Mouse (Mus musculus): ENCODE measurements around the gene Itga11. TPM values are rescaled to one million over a fixed set of nuclear protein-coding genes. Genes with fewer than 3 reads are reported as not detected.
"Not testable (repeated sequence)": the region's sequence is repeated elsewhere in the genome, so short reads cannot be mapped to it uniquely, and the experiment has no call there.

The Itga11 gene
- polyA plus RNA-seq, 1 experiment from 2014 or later: 1.4 TPM

- WGBS: 87% methylated on average over 6 of the region's 6 CpGs
- H3K27me3 ChIP-seq (ENCODE audit: control insufficient read depth, insufficient read depth, low read length); H3K4me1 ChIP-seq (ENCODE audit: control insufficient read depth, insufficient read depth, low read length); H3K36me3 ChIP-seq (ENCODE audit: control insufficient read depth, insufficient read depth, low read length); H3K4me2 ChIP-seq (replicated peaks; ENCODE audit: low read depth, low read length); H3K4me3 ChIP-seq (ENCODE audit: low read depth, low read length); H3K9me3 ChIP-seq (ENCODE audit: control insufficient read depth, low read depth, low read length); H3K27ac ChIP-seq (ENCODE audit: low read length); ATAC-seq (ENCODE audit: insufficient number of reproducible peaks, insufficient read depth, low FRiP score, low read depth); H3K9ac ChIP-seq (replicated peaks; ENCODE audit: low read depth, low read length): not testable (repeated sequence)
Measured at GRCm38 (mm10) chr9:62819910-62820309, 142.3 kb downstream of the Itga11 start.

GRCm38 (mm10) chr9:62820829-62821228 lies 143.2 kb downstream of the Itga11 start:
- Histone ChIP-seq H3K4me3 (ENCODE audit: low read depth, low read length) (no peak overlapping the region), H3K36me3 (ENCODE audit: control insufficient read depth, insufficient read depth, low read length) (no peaks in the 10 kb centered on the region), H3K27ac (ENCODE audit: low read length) (no peak overlapping the region), H3K4me2 (replicated peaks; ENCODE audit: low read depth, low read length) (no peak overlapping the region), H3K27me3 (ENCODE audit: control insufficient read depth, insufficient read depth, low read length) (no peaks in the 10 kb centered on the region), H3K4me1 (ENCODE audit: control insufficient read depth, insufficient read depth, low read length) (peaks cover 6% of the 10 kb centered on the region; the same call in 1 of the 2 replicates), H3K9ac (replicated peaks; ENCODE audit: low read depth, low read length) (no peak overlapping the region), H3K9me3 (ENCODE audit: control insufficient read depth, low read depth, low read length) (no peaks in the 10 kb centered on the region)
- ATAC-seq (ENCODE audit: insufficient number of reproducible peaks, insufficient read depth, low FRiP score, low read depth): no peak
- WGBS: 67% methylated on average over 6 of the region's 6 CpGs

- Histone ChIP-seq H3K4me2 (replicated peaks; ENCODE audit: low read depth, low read length) (no peak overlapping the region), H3K36me3 (ENCODE audit: control insufficient read depth, insufficient read depth, low read length) (no peaks in the 10 kb centered on the region), H3K4me3 (ENCODE audit: low read depth, low read length) (no peak overlapping the region), H3K9me3 (ENCODE audit: control insufficient read depth, low read depth, low read length) (no peaks in the 10 kb centered on the region), H3K27ac (ENCODE audit: low read length) (no peak overlapping the region), H3K4me1 (ENCODE audit: control insufficient read depth, insufficient read depth, low read length) (peaks cover 10% of the 10 kb centered on the region), H3K9ac (replicated peaks; ENCODE audit: low read depth, low read length) (no peak overlapping the region), H3K27me3 (ENCODE audit: control insufficient read depth, insufficient read depth, low read length) (no peaks in the 10 kb centered on the region)
- 95% methylated on average over 7 of the region's 7 CpGs for WGBS
- ATAC-seq (ENCODE audit: insufficient number of reproducible peaks, insufficient read depth, low FRiP score, low read depth): no peak
Measured at GRCm38 (mm10) chr9:62821811-62822210, 144.2 kb downstream of the Itga11 start.

GRCm38 (mm10) chr9:62825791-62826393 lies 148.3 kb downstream of the Itga11 start:
- H3K27me3 ChIP-seq (ENCODE audit: control insufficient read depth, insufficient read depth, low read length): no peaks in the 10 kb centered on the region
- peaks cover 10% of the 10 kb centered on the region for H3K4me1 ChIP-seq (ENCODE audit: control insufficient read depth, insufficient read depth, low read length)
- 7% methylated on average over 9 of the region's 9 CpGs for WGBS
- H3K4me2 ChIP-seq (replicated peaks; ENCODE audit: low read depth, low read length): no peak overlapping the region
- no peak overlapping the region for H3K4me3 ChIP-seq (ENCODE audit: low read depth, low read length)
- ATAC-seq (ENCODE audit: insufficient number of reproducible peaks, insufficient read depth, low FRiP score, low read depth): no peak
- H3K36me3 ChIP-seq (ENCODE audit: control insufficient read depth, insufficient read depth, low read length): no peaks in the 10 kb centered on the region
- H3K27ac ChIP-seq (ENCODE audit: low read length): peak overlapping the region; percentile 3; the same call in 1 of the 2 replicates
- H3K9ac ChIP-seq (replicated peaks; ENCODE audit: low read depth, low read length): no peak overlapping the region
- H3K9me3 ChIP-seq (ENCODE audit: control insufficient read depth, low read depth, low read length): no peaks in the 10 kb centered on the region

GRCm38 (mm10) chr9:62826456-62826855 lies 148.8 kb downstream of the Itga11 start:
- 8% methylated on average over 7 of the region's 7 CpGs for WGBS
- no peak for ATAC-seq (ENCODE audit: insufficient number of reproducible peaks, insufficient read depth, low FRiP score, low read depth)
- H3K27me3 ChIP-seq (ENCODE audit: control insufficient read depth, insufficient read depth, low read length): no peaks in the 10 kb centered on the region
- no peaks in the 10 kb centered on the region for H3K9me3 ChIP-seq (ENCODE audit: control insufficient read depth, low read depth, low read length)
- H3K27ac ChIP-seq (ENCODE audit: low read length): peak overlapping the region; percentile 41; the same call in 1 of the 2 replicates
- peaks cover 10% of the 10 kb centered on the region for H3K4me1 ChIP-seq (ENCODE audit: control insufficient read depth, insufficient read depth, low read length)
- no peaks in the 10 kb centered on the region for H3K36me3 ChIP-seq (ENCODE audit: control insufficient read depth, insufficient read depth, low read length)
- H3K4me2 ChIP-seq (replicated peaks; ENCODE audit: low read depth, low read length): no peak overlapping the region
- no peak overlapping the region for H3K9ac ChIP-seq (replicated peaks; ENCODE audit: low read depth, low read length)
- H3K4me3 ChIP-seq (ENCODE audit: low read depth, low read length): no peak overlapping the region

GRCm38 (mm10) chr9:62827939-62828652 lies 150.5 kb downstream of the Itga11 start:
- Histone ChIP-seq H3K27ac (ENCODE audit: low read length) (no peak overlapping the region; the same call in 1 of the 2 replicates), H3K36me3 (ENCODE audit: control insufficient read depth, insufficient read depth, low read length) (no peaks in the 10 kb centered on the region), H3K4me3 (ENCODE audit: low read depth, low read length) (no peak overlapping the region; the same call in 1 of the 2 replicates), H3K4me2 (replicated peaks; ENCODE audit: low read depth, low read length) (peak overlapping the region; percentile 28), H3K9ac (replicated peaks; ENCODE audit: low read depth, low read length) (no peak overlapping the region), H3K27me3 (ENCODE audit: control insufficient read depth, insufficient read depth, low read length) (no peaks in the 10 kb centered on the region), H3K4me1 (ENCODE audit: control insufficient read depth, insufficient read depth, low read length) (peaks cover 10% of the 10 kb centered on the region), H3K9me3 (ENCODE audit: control insufficient read depth, low read depth, low read length) (no peaks in the 10 kb centered on the region)
- ATAC-seq (ENCODE audit: insufficient number of reproducible peaks, insufficient read depth, low FRiP score, low read depth): no peak
- WGBS: 5% methylated on average over 24 of the region's 24 CpGs

- H3K9me3 ChIP-seq (ENCODE audit: control insufficient read depth, low read depth, low read length): no peaks in the 10 kb centered on the region
- peak; percentile 94 for ATAC-seq (ENCODE audit: insufficient number of reproducible peaks, insufficient read depth, low FRiP score, low read depth)
Measured at GRCm38 (mm10) chr9:62828662-62829086, 151.0 kb downstream of the Itga11 start.

GRCm38 (mm10) chr9:62829877-62830276 lies 152.3 kb downstream of the Itga11 start:
- 80% methylated on average over 6 of the region's 6 CpGs for WGBS
- no peak for ATAC-seq (ENCODE audit: insufficient number of reproducible peaks, insufficient read depth, low FRiP score, low read depth)

More at GRCm38 (mm10) chr9:62828662-62829086, 151.0 kb downstream of the Itga11 start:
- Histone ChIP-seq H3K9ac (replicated peaks; ENCODE audit: low read depth, low read length) (no peak overlapping the region), H3K27me3 (ENCODE audit: control insufficient read depth, insufficient read depth, low read length) (no peaks in the 10 kb centered on the region), H3K36me3 (ENCODE audit: control insufficient read depth, insufficient read depth, low read length) (no peaks in the 10 kb centered on the region), H3K4me3 (ENCODE audit: low read depth, low read length) (no peak overlapping the region; the same call in 1 of the 2 replicates), H3K27ac (ENCODE audit: low read length) (no peak overlapping the region), H3K4me2 (replicated peaks; ENCODE audit: low read depth, low read length) (peak overlapping the region; percentile 28), H3K4me1 (ENCODE audit: control insufficient read depth, insufficient read depth, low read length) (peaks cover 10% of the 10 kb centered on the region)
- 0% methylated on average over 23 of the region's 23 CpGs for WGBS

More at GRCm38 (mm10) chr9:62829877-62830276, 152.3 kb downstream of the Itga11 start:
- Histone ChIP-seq H3K27me3 (ENCODE audit: control insufficient read depth, insufficient read depth, low read length) (no peaks in the 10 kb centered on the region), H3K36me3 (ENCODE audit: control insufficient read depth, insufficient read depth, low read length) (no peaks in the 10 kb centered on the region), H3K4me3 (ENCODE audit: low read depth, low read length) (no peak overlapping the region), H3K9me3 (ENCODE audit: control insufficient read depth, low read depth, low read length) (no peaks in the 10 kb centered on the region), H3K4me1 (ENCODE audit: control insufficient read depth, insufficient read depth, low read length) (peaks cover 10% of the 10 kb centered on the region), H3K4me2 (replicated peaks; ENCODE audit: low read depth, low read length) (no peak overlapping the region), H3K27ac (ENCODE audit: low read length) (no peak overlapping the region), H3K9ac (replicated peaks; ENCODE audit: low read depth, low read length) (no peak overlapping the region)
